Mouse (Mus musculus): ENCODE measurements at regions not wholly inside any gene's neighbourhood (a gene's known extent, or its start where the extent isn't known, plus 50 kb on each side); places are given as distances from the start of the nearest gene placed in this dataset.
A peak's percentile ranks its signal among the peaks of the same experiment; 100 is the strongest.
"Not testable (repeated sequence)": the region's sequence is repeated elsewhere in the genome, so short reads cannot be mapped to it uniquely, and the experiment has no call there.

- not testable (repeated sequence) for H3K9ac ChIP-seq; H3K4me2 ChIP-seq; H3K4me3 ChIP-seq; H3K4me1 ChIP-seq (replicated peaks); H3K9me3 ChIP-seq; H3K36me3 ChIP-seq; H3K27ac ChIP-seq; ATAC-seq (ENCODE audit: low FRiP score); H3K27me3 ChIP-seq
These were observed 91.8 kb downstream of the 5730507C01Rik start for GRCm38 (mm10) chr12:18606126-18606525.

- peak overlapping the region; percentile 64 for H3K4me3 ChIP-seq
- H3K4me1 ChIP-seq (replicated peaks), result no peaks in the 10 kb centered on the region
- WGBS, result 0% methylated on average over 27 of the region's 38 CpGs
- peak overlapping the region; percentile 59 for H3K4me2 ChIP-seq
- peak overlapping the region; percentile 74 for H3K9ac ChIP-seq
- no peaks in the 10 kb centered on the region; the same call in 1 of the 2 replicates for H3K36me3 ChIP-seq
- no peaks in the 10 kb centered on the region for H3K27me3 ChIP-seq
- 0 out of 2 replicates have a peak, but pooled peaks cover 1% of the 10 kb centered on the region for H3K9me3 ChIP-seq
- ATAC-seq (ENCODE audit: low FRiP score), result peak; percentile 96
- peak overlapping the region; percentile 83 for H3K27ac ChIP-seq
These were observed 95.5 kb downstream of the 5730507C01Rik start for GRCm38 (mm10) chr12:18609835-18610234.

GRCm38 (mm10) chr12:18610581-18610980 lies 96.3 kb downstream of the 5730507C01Rik start:
- 3% methylated on average over 24 of the region's 24 CpGs for WGBS
- H3K27me3 ChIP-seq; H3K27ac ChIP-seq; H3K9me3 ChIP-seq; H3K36me3 ChIP-seq; H3K4me1 ChIP-seq (replicated peaks); ATAC-seq (ENCODE audit: low FRiP score): not testable (repeated sequence)
- H3K4me2 ChIP-seq, result peak overlapping the region; percentile 59
- peak overlapping the region; percentile 64 for H3K4me3 ChIP-seq
- peak overlapping the region; percentile 74 for H3K9ac ChIP-seq
